Mouse (Mus musculus) kidney, adult 2 months (tissue): Measurements from ENCODE around the gene Setd4. TPM values are rescaled to one million over a fixed set of nuclear protein-coding genes. Genes with fewer than 3 reads are reported as not detected.

Source experiments
- DNase-seq: peaks from one replicate; pipeline ENCODE4 v3.0.0; 2021
- H3K27ac ChIP-seq: fragments of 200-500 bp; 2 replicates; pipeline ENCODE4 v1.5.1; 2012; ENCODE audit warnings: low read depth, low read length, control low read depth, inconsistent platforms; ENCODE audit not compliant: insufficient read depth
- H3K27me3 ChIP-seq: fragments of 200-500 bp; replicated peaks from 2 replicates; pipeline ENCODE4 v1.6.1; 2012; ENCODE audit warnings: mild to moderate bottlenecking, moderate library complexity, low read length, inconsistent platforms; ENCODE audit not compliant: control insufficient read depth, insufficient read depth
- H3K36me3 ChIP-seq: fragments of 200-500 bp; 2 replicates; pipeline ENCODE4 v1.6.1; 2012; ENCODE audit warnings: mild to moderate bottlenecking, moderate library complexity, low read length, inconsistent platforms; ENCODE audit not compliant: control insufficient read depth, insufficient read depth
- H3K4me1 ChIP-seq: fragments of 200-500 bp; 2 replicates; pipeline ENCODE4 v1.6.1; 2011; ENCODE audit warnings: low read length; ENCODE audit not compliant: control insufficient read depth, insufficient read depth
- H3K4me3 ChIP-seq: fragments of 200-500 bp; 2 replicates; pipeline ENCODE4 v1.5.1; 2011; ENCODE audit warnings: mild to moderate bottlenecking, low read depth, low read length, control low read depth; ENCODE audit not compliant: insufficient read depth
- CTCF ChIP-seq: fragments of 200-500 bp; conservative IDR thresholded peaks from 2 replicates; pipeline ENCODE4 v1.5.1; 2011; ENCODE audit warnings: low read depth, mild to moderate bottlenecking, control low read depth, low read length, moderate library complexity, mixed read lengths; ENCODE audit not compliant: insufficient read depth, insufficient read length
- POLR2A ChIP-seq: fragments of 200-500 bp; IDR thresholded peaks from one replicate; pipeline ENCODE4 v1.6.1; 2011; ENCODE audit warnings: low read depth, low read length, control low read depth
- WGBS: fragments of 180-500 bp; shearing (Covaris S2); methylation state at CpG from one replicate; pipeline ENCODE4 v1.1.7; 2018; 5-methylcytosine and 5-hydroxymethylcytosine counted together
- polyA plus RNA-seq: library from polyadenylated mRNA; depleted of rRNA; stranded (reverse); fragments of >200 nt; gene quantifications from 2 replicates; pipeline ENCODE4 v1.2.3, GENCODE M21; 2012

Setd4 gene
- polyA plus RNA-seq, 1 experiment, result 6.8 TPM

GRCm38 (mm10) chr16:93578346-93579005, 25.4 kb downstream of the Setd4 start:
- peaks cover 3% of the 10 kb centered on the region; the same call in 1 of the 2 replicates for H3K4me1 ChIP-seq
- 74% methylated on average over 8 of the region's 8 CpGs for WGBS
- H3K36me3 ChIP-seq, result no peaks in the 10 kb centered on the region
- no peaks in the 10 kb centered on the region for H3K27me3 ChIP-seq
- H3K4me3 ChIP-seq, result no peak overlapping the region
- DNase-seq, result peak; percentile 63
- TF ChIP-seq POLR2A (no peak), CTCF (no peak)
- no peak overlapping the region for H3K27ac ChIP-seq

- no peak overlapping the region for H3K4me3 ChIP-seq
- WGBS, result 29% methylated on average over 14 of the region's 14 CpGs
- peaks cover 3% of the 10 kb centered on the region; the same call in 1 of the 2 replicates for H3K4me1 ChIP-seq
- H3K36me3 ChIP-seq, result no peaks in the 10 kb centered on the region
- peak; percentile 88 for TF ChIP-seq CTCF
- TF ChIP-seq POLR2A, result no peak
- H3K27ac ChIP-seq, result no peak overlapping the region
- DNase-seq, result peak; percentile 71
- no peaks in the 10 kb centered on the region for H3K27me3 ChIP-seq
Observed at GRCm38 (mm10) chr16:93576412-93577082, 27.3 kb downstream of the Setd4 start.

GRCm38 (mm10) chr16:93575574-93575973, 28.3 kb downstream of the Setd4 start:
- Histone ChIP-seq H3K27ac (no peak overlapping the region), H3K4me1 (peaks cover 3% of the 10 kb centered on the region; the same call in 1 of the 2 replicates), H3K4me3 (no peak overlapping the region), H3K36me3 (no peaks in the 10 kb centered on the region), H3K27me3 (no peaks in the 10 kb centered on the region)
- TF ChIP-seq CTCF, result no peak
- no peak for TF ChIP-seq POLR2A
- WGBS, result 77% methylated on average over 5 of the region's 5 CpGs
- no peak for DNase-seq

- no peak for DNase-seq
- 43% methylated on average over 18 of the region's 18 CpGs for WGBS
- peaks cover 3% of the 10 kb centered on the region; the same call in 1 of the 2 replicates for H3K4me1 ChIP-seq
- H3K36me3 ChIP-seq, result no peaks in the 10 kb centered on the region
- TF ChIP-seq CTCF, result no peak
- no peak for TF ChIP-seq POLR2A
- H3K4me3 ChIP-seq, result no peak overlapping the region
- H3K27ac ChIP-seq, result no peak overlapping the region
- no peaks in the 10 kb centered on the region for H3K27me3 ChIP-seq
Observed at GRCm38 (mm10) chr16:93574521-93575191, 29.2 kb downstream of the Setd4 start.

- H3K27ac ChIP-seq, result no peak overlapping the region
- TF ChIP-seq POLR2A (no peak), CTCF (no peak)
- WGBS, result 96% methylated on average over 5 of the region's 5 CpGs
Observed at GRCm38 (mm10) chr16:93573434-93573833, 30.4 kb downstream of the Setd4 start.

GRCm38 (mm10) chr16:93572383-93572782, 31.5 kb downstream of the Setd4 start:
- H3K36me3 ChIP-seq, result no peaks in the 10 kb centered on the region
- no peak for DNase-seq
- no peaks in the 10 kb centered on the region for H3K27me3 ChIP-seq
- no peak overlapping the region for H3K4me3 ChIP-seq
- TF ChIP-seq POLR2A, result no peak
- no peak for TF ChIP-seq CTCF
- H3K4me1 ChIP-seq, result no peaks in the 10 kb centered on the region
- 93% methylated on average over 6 of the region's 6 CpGs for whole genome bisulfite sequencing
- H3K27ac ChIP-seq, result no peak overlapping the region

More at GRCm38 (mm10) chr16:93573434-93573833, 30.4 kb downstream of the Setd4 start:
- Histone ChIP-seq H3K27me3 (no peaks in the 10 kb centered on the region), H3K4me1 (peaks cover 3% of the 10 kb centered on the region; the same call in 1 of the 2 replicates), H3K36me3 (no peaks in the 10 kb centered on the region), H3K4me3 (no peak overlapping the region)
- no peak for DNase-seq

GRCm38 (mm10) chr16:93558499-93558898, 45.4 kb downstream of the Setd4 start:
- 20% methylated on average over 12 of the region's 12 CpGs for WGBS
- no peak overlapping the region for H3K4me3 ChIP-seq
- H3K27ac ChIP-seq, result no peak overlapping the region
- H3K36me3 ChIP-seq, result no peaks in the 10 kb centered on the region
- TF ChIP-seq CTCF (no peak), POLR2A (no peak)
- peaks cover 2% of the 10 kb centered on the region; the same call in 1 of the 2 replicates for H3K27me3 ChIP-seq
- no peak for DNase-seq
- H3K4me1 ChIP-seq, result no peaks in the 10 kb centered on the region
